Mouse (Mus musculus): ENCODE data around the gene Fgfr2.

DNA sequence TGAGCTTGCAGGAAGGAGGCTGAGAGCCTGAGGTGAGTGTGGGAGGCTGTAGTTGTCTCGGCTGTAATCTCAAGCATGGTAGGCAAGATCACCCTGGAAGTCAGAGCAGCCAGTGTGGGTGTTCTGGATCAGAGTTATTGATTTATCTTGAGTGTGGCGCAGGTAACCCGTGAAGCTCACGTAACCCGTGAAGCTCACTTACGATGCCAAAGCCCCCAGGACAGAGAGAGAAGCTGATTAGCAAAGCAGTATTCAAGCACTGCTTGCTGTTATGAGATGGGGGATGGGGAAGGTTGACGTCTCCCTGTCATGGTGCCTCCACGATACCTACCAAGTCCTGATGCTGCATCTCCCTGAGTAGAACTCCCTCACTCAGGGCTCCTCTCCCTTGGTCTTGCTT is 503.6 kb downstream of the Fgfr2 start:
- TF ChIP-seq CTCF (IDR thresholded peaks at IDR 0.05; ENCODE audit: control insufficient read depth, insufficient read depth, insufficient read length) (no peak), MAX (IDR thresholded peaks at IDR 0.05) (no peak), USF1 (IDR thresholded peaks at IDR 0.05; ENCODE audit: low read depth) (no peak), FOSL1 (IDR thresholded peaks at IDR 0.05; ENCODE audit: insufficient read depth, low read length, poor library complexity, severe bottlenecking) (no peak), MYOG (IDR thresholded peaks at IDR 0.05; ENCODE audit: control insufficient read depth, extremely low read depth, insufficient read length) (no peak), MYOD1 (IDR thresholded peaks at IDR 0.05; ENCODE audit: control insufficient read depth, insufficient read length, low read depth) (no peak)
